Mouse (Mus musculus) 3T3-L1 (cell line): ENCODE data around the gene Gns.

Source experiments
- DNase-seq: peaks from one replicate; pipeline ENCODE4 v3.0.0-alpha.2; 2015; ENCODE audit warnings: low read depth, low spot score

Gns gene

DNA sequence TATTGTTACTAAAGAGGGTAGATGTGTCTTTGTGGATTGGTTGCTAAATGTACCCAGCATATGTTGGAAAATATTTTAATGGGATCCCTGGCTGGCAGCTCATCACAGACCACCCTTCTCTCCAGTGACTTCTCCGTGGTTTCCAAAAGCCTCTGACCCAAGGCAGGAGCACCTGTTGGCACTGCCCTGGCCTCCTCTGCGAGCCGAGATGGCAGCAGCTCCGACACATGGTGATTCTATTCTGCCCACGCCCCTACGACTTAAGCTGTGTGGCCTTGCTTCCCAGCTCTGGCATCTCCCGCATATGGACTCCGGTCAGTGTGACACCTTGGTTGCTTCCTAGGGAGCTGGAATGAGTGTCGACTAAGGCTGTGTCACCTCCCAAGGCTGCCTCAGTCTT lies 38.2 kb downstream of the Gns start:
- DNase-seq: no peak

DNA sequence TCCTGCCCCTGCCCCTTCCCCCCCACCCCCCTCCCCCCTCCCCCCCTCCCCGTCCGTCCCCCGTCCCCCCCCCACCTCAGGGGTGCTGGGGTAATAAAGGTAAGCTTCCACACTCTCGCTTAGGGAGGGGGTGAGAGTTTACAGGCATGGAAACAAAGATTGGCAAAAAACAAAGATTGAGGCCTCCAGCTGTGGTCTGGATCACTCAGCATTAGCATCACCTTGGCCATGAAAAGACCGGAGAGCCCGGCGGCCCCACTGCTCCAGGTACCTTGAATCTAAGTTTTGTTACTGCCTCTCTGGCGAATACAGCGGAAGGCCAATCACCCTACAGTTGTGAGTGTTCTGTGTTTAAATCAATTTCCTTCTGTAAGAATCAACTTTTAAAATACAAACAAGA lies 39.1 kb downstream of the Gns start:
- DNase-seq: no peak

DNA sequence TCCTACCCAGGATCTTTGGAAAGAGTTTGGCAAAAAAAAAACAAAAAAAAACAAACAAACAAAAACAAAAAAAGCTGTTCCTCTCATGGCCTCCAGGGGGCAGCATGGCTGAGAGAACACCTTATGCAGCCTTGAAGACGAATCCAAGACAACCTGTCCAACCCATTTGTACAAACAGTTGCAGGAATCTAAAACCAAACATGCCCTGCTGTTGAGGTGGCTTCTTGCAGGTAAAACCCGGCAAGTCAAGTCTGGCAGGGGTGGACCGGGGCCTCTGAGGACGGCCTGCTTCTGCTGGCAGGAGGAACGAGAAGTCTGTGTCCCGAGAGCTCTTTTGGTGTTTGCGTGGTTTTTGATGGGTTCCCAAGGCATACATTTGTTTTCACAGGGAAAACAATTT lies 44.8 kb downstream of the Gns start:
- DNase-seq: peak; percentile 68

DNA sequence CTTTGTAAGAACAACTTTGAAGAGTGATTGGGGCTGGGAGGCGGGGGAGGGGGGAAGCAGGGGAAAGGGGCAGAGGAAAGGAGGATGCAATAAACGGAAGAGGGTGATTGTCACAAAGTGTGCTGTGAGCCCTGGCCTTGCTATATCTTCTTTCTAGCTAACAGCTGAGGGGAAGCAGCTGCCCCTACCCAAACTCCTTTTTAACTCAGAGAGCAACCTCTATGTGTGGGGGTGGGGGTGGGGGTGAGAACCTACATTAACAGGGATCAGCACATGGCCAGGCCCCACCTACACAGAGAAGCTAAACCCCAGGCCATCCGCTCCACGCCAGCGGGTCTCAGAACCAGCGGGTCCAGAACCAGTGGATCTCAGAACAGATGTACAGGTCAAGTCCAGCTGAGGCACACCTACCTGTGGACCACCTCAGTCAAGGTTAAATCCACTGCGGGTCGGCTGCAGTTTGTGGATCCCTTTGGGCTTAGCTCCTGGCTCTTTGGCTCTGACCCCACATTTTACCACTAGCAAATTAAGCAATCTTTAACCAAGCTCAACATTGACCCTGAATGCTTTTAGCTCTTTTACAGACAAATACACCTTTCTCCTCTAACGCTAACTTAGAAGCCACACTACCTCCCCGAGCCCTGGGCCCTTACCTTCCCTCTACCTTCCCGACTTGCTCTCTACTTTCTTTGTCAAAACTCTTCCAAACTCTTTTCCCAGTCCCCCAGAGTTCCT lies 47.0 kb downstream of the Gns start:
- no peak for DNase-seq

DNA sequence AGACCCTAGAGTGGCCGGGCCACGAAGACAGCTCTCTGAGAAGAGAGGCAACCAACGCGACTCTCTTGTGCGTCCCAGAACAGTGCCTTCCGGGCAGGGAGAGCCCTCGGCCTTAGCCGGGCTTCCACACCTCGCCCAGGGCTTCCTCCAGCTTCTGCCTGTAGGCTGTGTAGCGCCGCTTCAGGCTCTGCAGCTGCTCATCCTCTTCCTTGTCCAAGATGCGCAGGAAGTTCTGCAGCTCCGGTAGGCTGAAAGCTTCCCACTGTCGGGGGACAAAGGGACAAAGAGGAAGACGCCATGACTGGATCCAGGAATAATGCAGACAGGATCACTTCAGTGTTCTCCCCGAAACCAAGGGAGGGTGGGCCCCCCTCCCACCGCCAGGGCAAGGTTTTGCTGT lies 47.9 kb downstream of the Gns start:
- DNase-seq: no peak

DNA sequence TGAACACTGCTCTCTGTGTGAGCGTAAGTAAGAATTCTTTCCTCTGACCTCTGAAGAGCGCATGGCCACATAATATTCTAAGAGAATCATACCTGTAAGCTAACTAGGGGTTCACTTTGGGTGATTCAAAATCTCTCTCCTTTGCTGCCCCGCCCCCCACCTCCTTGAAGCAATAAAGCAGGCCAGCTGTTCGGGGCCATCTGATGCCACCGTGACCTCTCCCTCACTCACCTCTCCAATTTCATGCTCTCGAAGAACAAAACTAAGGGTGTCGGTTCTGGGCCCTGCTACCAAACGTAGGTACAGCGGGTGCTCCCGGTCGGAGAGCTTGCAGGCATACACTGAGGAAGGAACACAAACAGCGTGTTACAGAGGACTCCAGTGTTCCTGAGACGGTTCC lies 49.2 kb downstream of the Gns start:
- no peak for DNase-seq

DNA sequence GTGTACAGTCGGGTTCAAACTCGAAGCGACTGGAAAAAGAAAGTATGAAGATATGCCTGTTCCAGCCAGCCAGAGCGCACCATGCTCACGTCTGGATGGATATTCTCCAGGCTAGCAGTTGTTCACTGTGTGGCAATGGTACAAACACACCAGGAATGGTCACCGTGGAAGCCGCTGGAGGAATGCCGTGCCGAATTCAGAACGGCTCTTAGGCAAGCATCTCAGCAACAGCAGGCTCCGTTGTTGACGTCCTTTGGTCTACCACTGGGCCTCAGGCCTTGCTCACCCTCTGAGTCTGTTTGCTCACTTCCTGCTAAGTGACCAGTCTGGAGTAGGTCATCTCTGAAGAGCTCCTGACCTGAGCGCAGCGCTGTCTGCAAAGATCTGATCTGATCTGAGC lies 53.9 kb downstream of the Gns start:
- DNase-seq: no peak

DNA sequence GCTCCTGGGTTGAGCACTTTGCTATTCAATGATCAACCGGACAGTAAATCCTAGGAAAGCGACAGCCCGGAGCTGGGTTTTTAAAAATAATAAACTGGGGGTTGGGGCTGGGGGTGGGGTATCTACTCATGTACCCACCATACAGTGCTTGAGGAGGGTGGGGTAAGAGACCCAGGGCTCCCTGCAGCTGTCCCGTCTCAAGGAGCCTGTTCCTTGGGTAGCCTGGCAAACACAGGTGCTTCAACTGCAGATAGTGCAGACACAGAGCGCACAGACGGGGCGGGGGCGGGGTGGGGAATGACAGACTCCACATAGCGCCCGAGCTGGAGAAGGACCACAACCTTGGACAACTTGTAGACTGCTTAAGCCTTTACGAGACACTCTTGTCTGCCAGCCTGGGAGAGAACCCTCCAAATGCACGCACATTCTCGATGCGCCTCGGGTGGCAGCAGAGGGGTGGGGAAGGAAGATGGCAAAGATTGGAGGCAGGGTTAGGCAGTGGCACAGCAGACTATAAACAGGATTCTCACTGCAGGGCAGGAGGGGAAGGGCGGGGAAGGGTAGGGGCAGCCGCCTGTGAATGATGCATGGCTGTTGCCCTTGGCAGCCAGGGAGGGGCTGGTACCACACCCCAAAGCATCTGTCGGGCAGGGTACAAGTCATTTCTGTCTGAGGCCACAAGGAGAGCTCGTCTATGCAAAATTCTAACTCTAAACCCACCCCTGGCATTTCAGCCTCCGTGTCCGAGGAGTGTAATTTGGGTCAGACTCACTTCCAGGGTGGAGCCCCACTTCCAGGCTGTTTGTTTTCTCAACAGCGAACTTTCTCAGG lies 55.0 kb downstream of the Gns start:
- no peak for DNase-seq

DNA sequence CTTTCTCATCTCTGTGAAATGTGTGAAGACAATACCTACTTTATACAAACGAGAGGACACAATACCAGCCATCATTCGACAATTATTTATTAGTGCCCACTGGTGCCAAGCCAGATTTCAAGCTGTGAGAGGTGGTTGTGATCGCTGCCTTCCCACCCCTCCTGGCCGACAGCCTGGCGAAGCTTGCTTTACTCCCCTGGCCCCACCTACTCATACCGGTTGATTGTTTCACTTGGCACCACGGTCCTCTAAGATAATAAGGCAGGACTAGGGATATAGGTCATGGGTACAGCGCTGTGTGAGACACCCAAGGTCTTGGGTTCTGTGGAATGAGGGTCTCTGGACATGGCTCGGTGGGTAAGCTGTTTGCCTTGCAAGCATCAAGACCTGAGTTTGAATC lies 56.1 kb downstream of the Gns start:
- DNase-seq: no peak

DNA sequence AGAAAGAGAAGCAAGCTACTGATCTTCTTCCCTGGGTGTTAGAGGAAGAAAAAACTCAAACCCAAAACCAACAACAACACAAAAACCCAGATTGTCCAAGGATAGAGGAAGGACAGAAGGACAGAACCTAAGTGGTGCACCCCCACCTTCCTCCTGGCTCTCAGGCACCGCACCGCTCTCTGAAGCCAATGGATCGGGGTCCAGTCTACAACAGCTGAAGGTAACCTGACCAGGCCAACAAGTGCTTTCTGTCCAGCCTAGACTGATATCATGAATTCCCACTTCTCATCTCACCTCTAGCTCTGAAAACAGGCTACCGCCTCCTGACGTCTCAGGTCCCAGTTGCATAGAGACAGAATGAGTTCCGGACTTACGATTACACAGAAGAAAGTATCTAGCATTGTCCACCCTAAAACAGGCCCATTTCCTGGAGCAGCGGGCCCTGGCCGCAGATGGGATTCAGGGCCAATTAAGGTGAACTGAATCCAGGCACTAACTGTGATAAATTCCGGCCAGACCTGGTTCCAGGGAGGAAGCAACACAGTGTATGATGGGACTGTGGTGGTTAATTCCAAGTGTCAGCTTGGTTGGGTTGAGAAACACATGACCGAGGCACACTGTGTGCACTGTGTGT lies 56.9 kb downstream of the Gns start:
- DNase-seq: no peak

DNA sequence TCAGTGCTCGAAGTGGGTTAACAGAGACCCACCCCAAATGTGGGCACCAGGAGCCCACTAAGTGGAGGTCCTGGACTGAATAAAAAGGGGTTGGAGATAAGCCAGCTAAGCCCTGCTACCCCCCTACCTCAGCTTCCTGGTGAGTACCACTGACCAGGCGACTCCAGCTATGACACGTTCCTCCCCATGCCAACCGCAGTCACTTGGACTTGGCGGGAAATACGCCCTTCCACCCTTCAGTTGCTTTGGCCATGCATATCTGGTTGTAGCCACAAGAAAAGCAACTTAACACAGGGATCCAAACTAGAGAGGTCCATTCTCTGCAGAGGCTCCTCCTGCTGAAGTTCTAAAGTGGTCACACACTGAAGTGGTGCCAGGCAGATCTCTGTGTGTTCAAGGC lies 57.4 kb downstream of the Gns start:
- no peak for DNase-seq

DNA sequence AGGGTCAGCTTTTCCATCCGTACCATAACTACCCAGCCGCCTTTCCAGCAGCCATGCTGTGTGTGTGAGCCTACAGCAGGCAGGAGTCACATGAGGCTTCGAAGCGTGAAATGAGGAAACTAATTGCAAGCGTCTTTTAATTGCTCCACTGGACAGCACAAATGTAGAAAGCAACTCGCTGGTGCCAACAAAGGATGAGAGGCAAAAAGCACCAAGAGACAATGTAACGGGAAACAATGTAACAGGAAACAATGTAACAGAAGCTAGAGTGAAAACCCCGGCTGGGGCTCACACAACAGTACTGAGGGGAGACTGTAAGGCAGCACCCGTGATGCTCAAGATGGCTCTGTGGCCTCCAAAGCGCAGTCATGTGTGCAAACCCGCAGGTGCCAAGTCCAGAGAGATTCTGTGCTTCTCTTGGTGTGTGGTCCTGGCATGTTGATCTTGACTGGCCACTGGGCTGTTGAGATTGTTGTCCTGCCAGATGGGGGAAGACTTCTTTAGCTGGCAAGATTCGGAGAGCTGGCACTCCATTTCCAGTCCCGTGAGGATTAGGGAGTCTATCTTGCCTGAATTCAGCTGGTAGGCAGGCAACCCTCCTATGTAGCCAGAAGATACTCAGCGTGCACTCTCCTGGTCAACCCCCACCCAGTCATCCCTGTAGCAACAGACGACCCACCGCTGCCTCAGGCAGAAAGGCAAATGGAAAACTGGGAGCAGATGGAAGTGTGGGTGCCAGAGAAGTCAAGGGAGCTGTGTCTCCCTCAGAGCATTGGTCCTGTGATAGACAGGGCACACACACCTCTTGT lies 58.9 kb downstream of the Gns start:
- no peak for DNase-seq

DNA sequence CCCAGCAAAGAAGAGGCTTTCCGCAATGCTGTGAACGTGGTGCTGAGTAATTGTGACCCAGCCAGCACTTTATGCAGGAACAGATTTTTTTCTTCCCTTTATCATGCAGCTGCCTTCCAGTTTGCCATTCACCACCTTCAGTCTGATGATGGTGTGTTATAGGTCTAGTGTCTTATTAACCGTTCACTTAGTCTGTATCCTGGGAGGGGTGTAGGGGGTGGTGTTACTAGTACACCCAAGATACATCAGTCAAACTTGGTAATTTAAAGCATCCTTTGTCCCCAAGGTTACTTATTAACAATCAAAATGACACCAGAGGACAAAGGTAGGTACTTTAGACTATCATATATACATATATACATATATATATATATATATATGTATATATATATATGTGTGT lies 59.6 kb downstream of the Gns start:
- DNase-seq: no peak

DNA sequence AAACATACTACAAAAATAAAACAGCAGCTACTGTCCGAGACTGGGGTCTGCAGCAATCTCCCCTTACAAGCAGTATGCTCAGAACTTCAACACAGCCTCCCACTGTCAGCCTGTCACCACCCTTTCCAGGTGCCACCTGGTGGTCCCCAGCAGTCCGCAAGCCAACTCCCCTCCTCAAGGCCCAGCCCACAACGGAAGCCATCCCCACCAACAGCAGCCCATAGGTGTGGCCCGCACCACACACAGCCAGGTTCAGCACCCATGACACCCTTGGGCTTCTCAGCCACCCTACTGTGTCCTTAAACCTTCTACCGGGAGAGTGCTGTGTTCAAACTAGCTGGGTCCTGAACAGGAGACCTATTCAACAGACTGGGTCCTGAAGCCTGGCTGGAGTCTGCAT lies 60.2 kb downstream of the Gns start:
- no peak for DNase-seq

DNA sequence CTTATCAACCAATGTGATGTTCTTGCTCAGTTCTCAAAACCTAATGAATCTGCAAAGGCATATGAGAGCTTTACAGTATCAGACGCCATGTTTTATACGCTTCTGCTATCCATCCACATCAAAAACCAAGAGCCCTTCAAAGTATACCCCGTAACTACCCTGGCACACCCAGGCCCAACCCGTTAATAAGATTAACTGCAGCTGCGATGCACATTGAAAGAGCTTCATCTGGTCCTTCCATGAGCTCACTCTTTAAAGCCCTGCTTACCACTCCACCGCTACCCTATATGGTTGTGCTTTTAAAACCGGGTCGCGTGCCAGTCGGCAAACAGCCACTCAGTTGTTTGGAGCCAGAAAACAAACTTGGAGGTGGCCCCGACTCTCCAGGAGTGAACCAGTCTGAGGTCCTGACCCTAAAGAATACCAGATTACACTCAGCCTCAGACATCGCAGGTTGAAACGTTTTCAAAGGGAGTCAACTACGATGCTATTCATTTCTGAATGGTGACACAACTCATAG lies 60.7 kb downstream of the Gns start:
- no peak for DNase-seq

DNA sequence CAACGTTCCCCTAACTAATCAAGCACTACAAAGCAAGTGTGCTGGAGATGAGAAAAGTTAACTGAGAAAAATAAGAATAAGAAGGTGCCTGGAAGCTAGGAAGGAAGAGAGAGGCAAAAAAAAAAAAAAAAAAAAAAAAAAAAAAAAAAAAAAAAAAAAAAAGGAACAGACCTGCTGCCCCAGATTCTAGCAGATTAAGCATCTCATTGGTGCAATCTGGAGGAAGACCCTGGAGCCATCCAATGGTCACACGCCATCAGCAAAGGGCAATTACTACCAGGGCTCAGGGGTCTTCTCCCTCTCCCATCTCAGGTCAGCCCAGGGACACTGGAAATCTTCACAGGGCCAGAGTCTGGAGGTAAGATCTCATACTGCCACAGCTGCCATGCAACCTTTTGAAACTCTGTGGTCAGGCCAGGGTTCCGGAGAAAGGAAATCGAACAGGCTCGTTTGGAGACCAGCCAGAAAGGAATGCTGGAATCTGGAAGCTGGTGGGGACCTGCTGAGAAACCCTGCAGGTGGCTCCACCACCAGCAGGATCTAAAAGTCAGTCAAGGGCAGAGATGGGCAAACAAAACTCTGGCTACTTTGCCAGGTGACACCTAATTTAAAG lies 61.7 kb downstream of the Gns start:
- no peak for DNase-seq

DNA sequence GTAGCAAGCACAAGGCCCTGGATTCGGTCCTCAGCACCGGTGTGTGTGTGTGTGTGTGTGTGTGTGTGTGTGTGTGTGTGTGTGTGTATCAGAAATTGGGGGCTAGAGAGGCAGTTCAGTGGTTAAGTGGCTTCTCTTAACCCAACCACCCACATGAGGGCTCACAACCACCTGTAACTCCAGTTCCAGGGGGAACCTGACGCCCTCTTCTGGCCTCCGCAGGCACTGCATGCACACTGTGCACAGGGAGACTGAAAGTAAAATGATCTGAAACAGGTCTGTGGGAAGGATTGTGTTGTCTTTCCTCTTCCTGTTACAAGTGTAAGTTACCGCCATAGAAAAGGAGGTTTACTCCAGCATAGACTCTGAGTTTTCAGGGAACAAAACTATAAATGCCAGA lies 62.2 kb downstream of the Gns start:
- DNase-seq: no peak

DNA sequence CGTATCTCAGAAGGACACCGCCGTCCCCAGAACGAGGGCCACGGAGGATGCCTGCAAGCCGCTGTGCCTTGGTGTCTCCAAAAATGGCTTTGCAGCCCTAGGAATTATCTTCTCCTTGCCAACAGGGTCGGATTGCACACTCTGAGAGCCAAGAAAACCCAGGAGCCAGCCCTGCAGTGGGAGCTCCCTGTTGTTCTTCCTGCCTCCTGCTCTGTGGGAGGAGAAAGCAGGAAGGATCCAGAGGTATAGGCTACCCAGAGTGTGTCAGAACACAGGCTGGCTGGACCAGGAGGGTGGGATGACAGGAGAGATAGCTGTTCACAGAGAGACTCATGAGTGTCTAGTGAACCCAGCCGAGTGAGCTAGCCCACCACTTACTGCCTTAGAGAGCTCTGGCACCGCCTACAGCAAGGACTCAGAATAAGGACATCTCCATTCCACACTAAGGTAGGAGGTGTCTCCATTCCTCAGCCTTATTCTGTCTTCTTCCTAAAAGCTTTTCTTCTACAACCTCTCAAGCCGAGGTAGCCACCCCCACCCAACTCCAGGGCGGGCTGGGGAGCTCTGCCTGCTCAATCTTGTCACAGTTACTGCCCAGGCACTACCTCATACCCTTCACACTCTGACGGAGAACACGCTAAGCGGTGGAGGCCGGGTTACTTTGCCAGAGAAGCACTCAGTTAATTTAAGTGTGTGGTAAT lies 63.3 kb downstream of the Gns start:
- no peak for DNase-seq

DNA sequence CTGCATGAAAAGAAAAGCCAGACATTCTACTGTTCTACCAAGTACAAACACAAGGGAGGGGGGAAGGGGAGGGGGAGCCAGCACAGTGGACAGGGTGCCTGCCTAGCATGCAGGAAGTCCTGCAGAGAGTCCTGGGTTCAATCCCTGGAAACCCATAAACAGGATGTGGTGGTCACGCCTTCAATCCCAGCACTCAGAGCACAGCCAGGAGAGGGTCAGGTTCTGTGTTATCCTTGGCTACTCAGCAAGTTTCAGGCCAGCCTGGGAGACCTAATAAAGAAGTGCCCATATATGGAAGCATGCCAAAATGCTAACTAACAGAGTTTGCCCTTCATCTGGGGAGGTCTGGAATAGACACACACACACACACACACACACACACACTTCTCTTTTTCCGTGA lies 64.2 kb downstream of the Gns start:
- no peak for DNase-seq

DNA sequence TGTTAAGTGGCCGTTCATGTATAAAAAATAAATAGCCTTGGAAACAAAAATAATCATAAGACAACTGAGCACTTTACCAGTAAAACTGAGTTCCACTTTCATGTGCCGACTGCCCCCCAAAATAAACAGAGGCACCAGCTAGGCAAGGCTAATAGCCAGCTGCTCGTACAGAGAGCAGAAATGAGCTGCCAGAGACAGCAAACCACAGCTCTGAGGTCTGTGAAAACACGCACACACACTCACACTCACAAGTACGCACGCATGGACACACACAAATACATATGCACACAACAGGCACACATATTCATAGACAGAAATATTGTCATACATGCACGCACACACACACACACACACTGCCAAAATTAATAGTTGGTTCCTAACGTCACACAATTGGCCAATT lies 64.7 kb downstream of the Gns start:
- no peak for DNase-seq
